Mouse (Mus musculus): ENCODE results near the gene Cdc73. TPM values are rescaled to one million over a fixed set of nuclear protein-coding genes. Genes with fewer than 3 reads are reported as not detected.
"Not testable (repeated sequence)": the region's sequence is repeated elsewhere in the genome, so short reads cannot be mapped to it uniquely, and the experiment has no call there.

The Cdc73 gene
- 18.5 and 19.4 TPM in 2 replicates for polyA plus RNA-seq (2012; rRNA removed)

- peak; percentile 89 for DNase-seq (ENCODE audit: low spot score)
Observed at GRCm38 (mm10) chr1:143702741-143703262, at the start of gene Cdc73. Cdc73 (minus strand) TSS chr1:143702893.

DNA sequence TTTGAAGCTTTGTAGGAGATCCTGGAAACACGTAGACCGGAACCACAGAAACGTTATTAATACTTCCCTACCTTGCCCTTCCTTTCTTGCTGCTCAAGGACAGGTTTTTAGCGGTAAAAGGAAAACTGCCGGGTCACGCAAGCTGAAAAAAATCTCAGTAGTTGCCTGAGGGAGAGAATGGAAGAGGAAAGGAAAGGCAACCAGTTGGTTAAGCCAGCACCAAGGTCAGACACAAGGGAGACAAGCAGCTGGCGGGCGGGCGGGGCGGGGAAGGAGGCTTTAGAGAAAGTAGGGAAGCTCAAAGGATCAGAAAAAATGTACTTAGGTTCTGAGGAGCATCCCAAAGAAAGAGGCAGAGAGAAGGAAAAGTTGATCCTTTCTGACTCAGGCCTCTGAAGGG lies 43.2 kb upstream of the Cdc73 start:
- DNase-seq (ENCODE audit: low spot score) = no peak

- no peak for DNase-seq (ENCODE audit: low spot score)
Observed at GRCm38 (mm10) chr1:143742186-143742585, 39.5 kb upstream of the Cdc73 start.

GRCm38 (mm10) chr1:143741331-143741730 lies 38.6 kb upstream of the Cdc73 start:
- DNase-seq (ENCODE audit: low spot score) = no peak

DNA sequence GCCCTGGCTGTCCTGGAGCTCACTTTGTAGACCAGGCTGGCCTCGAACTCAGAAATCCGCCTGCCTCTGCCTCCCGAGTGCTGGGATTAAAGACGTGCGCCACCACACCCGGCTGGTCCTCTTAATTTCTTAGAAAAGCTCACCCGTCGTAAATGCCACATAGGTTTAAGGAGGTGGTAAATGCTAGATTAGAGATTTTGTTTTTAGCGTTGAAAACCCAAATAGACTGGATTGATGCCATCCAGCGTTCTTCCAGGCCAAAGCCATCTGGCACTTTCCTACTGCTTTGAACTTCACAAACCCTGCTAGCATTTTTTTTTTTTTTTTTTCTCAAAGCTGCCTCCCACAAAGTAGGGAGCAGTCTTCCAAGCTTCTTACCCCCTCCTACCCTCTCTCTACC lies 37.9 kb upstream of the Cdc73 start:
- no peak for DNase-seq (ENCODE audit: low spot score)

GRCm38 (mm10) chr1:143739361-143740350 lies 37.0 kb upstream of the Cdc73 start:
- DNase-seq (ENCODE audit: low spot score) = peak; percentile 80

DNA sequence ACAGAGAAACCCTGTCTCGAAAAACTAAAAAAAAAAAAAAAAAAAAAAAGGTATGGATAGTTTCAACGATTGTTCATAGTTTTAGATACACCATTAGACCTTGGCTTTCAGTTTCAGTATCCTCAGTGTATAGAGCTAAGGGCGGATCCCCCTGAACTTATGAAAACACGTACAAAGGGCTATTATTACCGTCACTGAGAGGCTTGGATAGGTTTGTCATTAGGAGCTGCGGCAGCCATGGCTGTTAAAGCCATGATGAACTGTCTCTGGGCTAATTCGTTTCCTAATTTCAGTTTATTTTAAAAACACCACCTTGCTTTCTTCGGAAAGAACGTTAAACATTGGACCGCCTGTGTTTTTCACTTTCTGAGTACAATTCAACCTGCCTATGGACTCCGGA lies 36.1 kb upstream of the Cdc73 start:
- no peak for DNase-seq (ENCODE audit: low spot score)

DNA sequence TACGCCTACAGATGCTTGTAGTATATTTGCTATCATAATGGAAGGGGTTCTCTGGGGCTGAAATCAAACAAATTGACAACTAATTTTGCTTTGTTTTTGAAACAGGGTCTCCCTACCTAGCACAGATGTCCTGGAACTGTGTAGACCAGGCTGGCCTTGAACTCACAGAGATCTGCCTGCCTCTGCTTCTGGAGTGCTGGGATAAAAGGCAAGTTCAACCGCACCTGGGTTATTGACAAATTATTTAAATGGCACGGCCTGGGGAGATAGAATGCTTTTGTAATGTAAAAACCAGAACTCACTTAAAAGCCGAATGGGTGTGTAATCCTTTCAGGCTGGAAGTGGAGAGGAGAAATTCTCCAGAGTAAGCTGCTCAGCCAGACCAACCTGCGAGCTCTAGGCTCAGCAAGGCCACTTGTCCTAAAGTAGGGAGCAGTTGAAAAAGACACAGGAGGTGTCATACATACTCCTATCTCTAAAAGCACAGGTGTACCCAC lies 31.3 kb upstream of the Cdc73 start:
- DNase-seq (ENCODE audit: low spot score) = no peak

GRCm38 (mm10) chr1:143731691-143732090 lies 29.0 kb upstream of the Cdc73 start:
- DNase-seq (ENCODE audit: low spot score) = no peak

GRCm38 (mm10) chr1:143730899-143731298 lies 28.2 kb upstream of the Cdc73 start:
- no peak for DNase-seq (ENCODE audit: low spot score)

- DNase-seq (ENCODE audit: low spot score) = no peak
Observed at GRCm38 (mm10) chr1:143727701-143728445, 25.2 kb upstream of the Cdc73 start.

DNA sequence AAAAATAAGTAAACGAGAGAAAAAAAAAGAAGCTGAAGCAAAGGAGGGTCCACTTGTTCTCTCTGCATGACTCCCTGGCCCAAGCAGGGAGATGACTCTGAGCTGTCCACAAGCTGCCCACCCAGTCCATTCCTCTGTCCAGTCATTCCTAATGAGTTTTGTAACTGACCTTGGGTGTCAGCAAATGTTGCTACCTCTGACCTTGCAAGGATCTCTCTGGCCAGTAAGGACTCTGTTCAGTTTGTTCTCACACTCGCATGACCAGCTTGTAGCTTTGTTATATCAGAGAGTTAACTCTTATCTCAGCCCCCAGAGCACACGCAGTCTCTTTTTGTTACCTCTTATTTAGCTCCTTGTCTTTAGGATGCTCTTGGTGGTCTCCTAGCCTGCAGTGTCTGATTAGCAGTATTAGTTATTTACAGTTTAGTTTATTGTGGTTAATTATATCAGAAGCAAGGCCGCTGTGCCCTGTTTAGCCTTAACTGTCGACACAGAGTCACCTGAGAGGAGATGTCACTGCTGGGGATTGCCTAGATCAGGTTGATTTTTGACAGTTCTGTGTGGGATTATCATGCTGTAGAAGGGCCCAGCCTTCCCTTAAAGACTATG lies 21.9 kb upstream of the Cdc73 start:
- DNase-seq (ENCODE audit: low spot score) = no peak

GRCm38 (mm10) chr1:143716038-143716437 lies 13.3 kb upstream of the Cdc73 start, which contains the start of gene Glrx2:
Glrx2 (plus strand) TSS chr1:143716338.
- not testable (repeated sequence) for DNase-seq (ENCODE audit: low spot score)

DNA sequence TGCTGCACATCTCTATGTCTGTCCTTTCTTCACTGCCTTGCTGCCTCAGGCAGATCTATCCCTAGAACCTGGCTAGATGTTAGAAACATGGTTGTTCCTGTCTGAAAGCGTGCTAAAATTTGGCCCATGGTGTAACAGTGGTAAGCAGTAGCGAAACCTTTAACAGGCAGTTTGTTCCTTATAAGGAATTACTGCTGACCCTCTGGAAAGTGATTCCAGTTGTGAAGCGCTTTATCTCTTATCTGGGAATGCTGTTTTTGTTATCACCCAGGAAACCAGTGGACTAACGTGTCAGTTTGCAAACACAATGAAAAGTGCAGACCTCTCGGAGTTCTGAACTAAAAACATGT lies 7.9 kb upstream of the Cdc73 start:
- DNase-seq (ENCODE audit: low spot score) = no peak

GRCm38 (mm10) chr1:143709966-143710626 lies 7.4 kb upstream of the Cdc73 start:
- no peak for DNase-seq (ENCODE audit: low spot score)

GRCm38 (mm10) chr1:143708361-143708760 lies 5.7 kb upstream of the Cdc73 start:
- DNase-seq (ENCODE audit: low spot score) = no peak

DNA sequence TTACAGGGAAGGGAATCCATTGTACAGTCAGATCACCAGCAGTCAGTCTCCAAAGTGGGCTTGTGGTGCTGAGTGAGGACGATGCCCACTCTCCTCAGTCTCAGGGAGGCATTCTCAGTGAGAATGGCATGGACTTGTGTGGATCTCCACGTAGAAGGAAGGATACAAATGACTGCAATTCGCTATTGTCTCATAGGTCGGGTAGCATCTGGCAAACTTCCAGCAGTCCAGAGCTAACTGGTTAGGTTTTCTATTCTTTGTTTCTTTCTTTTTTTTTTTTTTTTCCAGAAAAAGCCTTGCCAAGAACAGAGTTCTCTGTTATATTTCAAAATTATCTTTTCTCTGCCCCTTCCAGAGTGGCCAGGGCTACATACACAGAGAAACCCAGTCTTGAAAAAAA lies 4.3 kb upstream of the Cdc73 start:
- no peak for DNase-seq (ENCODE audit: low spot score)

- DNase-seq (ENCODE audit: low spot score) = no peak
Observed at GRCm38 (mm10) chr1:143702141-143702740, 452 bp downstream of the Cdc73 start.

GRCm38 (mm10) chr1:143701736-143702135 lies 957 bp downstream of the Cdc73 start:
- no peak for DNase-seq (ENCODE audit: low spot score)

DNA sequence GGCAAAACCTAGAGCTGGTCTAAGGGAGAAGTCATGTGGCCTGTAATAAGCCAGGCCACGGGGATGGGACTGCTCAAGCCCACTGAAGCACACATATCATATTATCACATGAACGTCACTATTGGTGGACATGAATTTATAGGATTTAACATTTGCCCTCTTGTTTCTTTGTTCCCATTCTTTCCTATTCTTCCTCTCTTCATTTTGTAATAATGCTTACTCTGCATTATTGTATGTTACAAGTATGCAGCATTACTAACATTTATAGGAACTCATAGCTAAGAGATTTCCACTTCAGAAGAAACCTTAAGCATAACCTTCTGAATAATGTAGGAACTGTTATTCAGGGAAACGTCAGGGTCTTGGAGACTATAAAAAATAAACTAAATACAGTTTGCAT lies 17.8 kb downstream of the Cdc73 start:
- DNase-seq (ENCODE audit: low spot score) = no peak

GRCm38 (mm10) chr1:143681108-143681507 lies 21.6 kb downstream of the Cdc73 start:
- no peak for DNase-seq (ENCODE audit: low spot score)
